Mouse (Mus musculus) lung, postnatal 14 days (tissue): ENCODE measurements around the gene 1110004F10Rik.
A peak's percentile ranks its signal among the peaks of the same experiment; 100 is the strongest.

Source experiments
- DNase-seq: peaks from one replicate; pipeline ENCODE4 v3.0.0; 2021

1110004F10Rik gene

GRCm38 (mm10) chr7:116099952-116100528 lies 60.8 kb downstream of the 1110004F10Rik start:
- DNase-seq = no peak

- no peak for DNase-seq
Observed at GRCm38 (mm10) chr7:116103091-116103490, 63.9 kb downstream of the 1110004F10Rik start.

- no peak for DNase-seq
Observed at GRCm38 (mm10) chr7:116110661-116111060, 71.5 kb downstream of the 1110004F10Rik start.

GRCm38 (mm10) chr7:116111546-116111945 lies 72.3 kb downstream of the 1110004F10Rik start:
- no peak for DNase-seq

- no peak for DNase-seq
Observed at GRCm38 (mm10) chr7:116115216-116115930, 76.2 kb downstream of the 1110004F10Rik start.

- no peak for DNase-seq
Observed at GRCm38 (mm10) chr7:116115991-116116390, 76.8 kb downstream of the 1110004F10Rik start.

GRCm38 (mm10) chr7:116119306-116119857 lies 80.2 kb downstream of the 1110004F10Rik start:
- no peak for DNase-seq

- no peak for DNase-seq
Observed at GRCm38 (mm10) chr7:116120737-116121136, 81.5 kb downstream of the 1110004F10Rik start.

GRCm38 (mm10) chr7:116121202-116121601 lies 82.0 kb downstream of the 1110004F10Rik start:
- no peak for DNase-seq

GRCm38 (mm10) chr7:116122981-116123596 lies 83.9 kb downstream of the 1110004F10Rik start:
- DNase-seq = no peak

GRCm38 (mm10) chr7:116123597-116123985 lies 84.4 kb downstream of the 1110004F10Rik start:
- DNase-seq = no peak

- DNase-seq = no peak
Observed at GRCm38 (mm10) chr7:116124057-116124456, 84.9 kb downstream of the 1110004F10Rik start.

GRCm38 (mm10) chr7:116125671-116126070 lies 86.5 kb downstream of the 1110004F10Rik start:
- no peak for DNase-seq

- DNase-seq = no peak
Observed at GRCm38 (mm10) chr7:116127052-116127451, 87.9 kb downstream of the 1110004F10Rik start.

GRCm38 (mm10) chr7:116128286-116128685 lies 89.1 kb downstream of the 1110004F10Rik start:
- DNase-seq = no peak

GRCm38 (mm10) chr7:116129374-116129773 lies 90.2 kb downstream of the 1110004F10Rik start:
- DNase-seq = no peak

- DNase-seq = no peak
Observed at GRCm38 (mm10) chr7:116131390-116131789, 92.2 kb downstream of the 1110004F10Rik start.

- DNase-seq = peak; percentile 83
Observed at GRCm38 (mm10) chr7:116132078-116132477, 92.9 kb downstream of the 1110004F10Rik start.

- peak; percentile 22 for DNase-seq
Observed at GRCm38 (mm10) chr7:116134413-116135292, 95.5 kb downstream of the 1110004F10Rik start.

- no peak for DNase-seq
Observed at GRCm38 (mm10) chr7:116137149-116137548, 98.0 kb downstream of the 1110004F10Rik start.

GRCm38 (mm10) chr7:116137671-116138070 lies 98.5 kb downstream of the 1110004F10Rik start:
- DNase-seq = no peak

GRCm38 (mm10) chr7:116145030-116145429 lies 105.8 kb downstream of the 1110004F10Rik start:
- DNase-seq = no peak

GRCm38 (mm10) chr7:116147114-116147513 lies 107.9 kb downstream of the 1110004F10Rik start:
- no peak for DNase-seq
